Mouse (Mus musculus): ENCODE results near the gene Dop1b. TPM values are rescaled to one million over a fixed set of nuclear protein-coding genes. Genes with fewer than 3 reads are reported as not detected.
A peak's percentile ranks its signal among the peaks of the same experiment; 100 is the strongest.
"Not testable (repeated sequence)": the region's sequence is repeated elsewhere in the genome, so short reads cannot be mapped to it uniquely, and the experiment has no call there.

The Dop1b gene
- polyA plus RNA-seq (2014; fragmentation: Nextera tagmentation; extraction: Ambion mirVana) = 36.5 and 40.3 TPM in 2 replicates

DNA sequence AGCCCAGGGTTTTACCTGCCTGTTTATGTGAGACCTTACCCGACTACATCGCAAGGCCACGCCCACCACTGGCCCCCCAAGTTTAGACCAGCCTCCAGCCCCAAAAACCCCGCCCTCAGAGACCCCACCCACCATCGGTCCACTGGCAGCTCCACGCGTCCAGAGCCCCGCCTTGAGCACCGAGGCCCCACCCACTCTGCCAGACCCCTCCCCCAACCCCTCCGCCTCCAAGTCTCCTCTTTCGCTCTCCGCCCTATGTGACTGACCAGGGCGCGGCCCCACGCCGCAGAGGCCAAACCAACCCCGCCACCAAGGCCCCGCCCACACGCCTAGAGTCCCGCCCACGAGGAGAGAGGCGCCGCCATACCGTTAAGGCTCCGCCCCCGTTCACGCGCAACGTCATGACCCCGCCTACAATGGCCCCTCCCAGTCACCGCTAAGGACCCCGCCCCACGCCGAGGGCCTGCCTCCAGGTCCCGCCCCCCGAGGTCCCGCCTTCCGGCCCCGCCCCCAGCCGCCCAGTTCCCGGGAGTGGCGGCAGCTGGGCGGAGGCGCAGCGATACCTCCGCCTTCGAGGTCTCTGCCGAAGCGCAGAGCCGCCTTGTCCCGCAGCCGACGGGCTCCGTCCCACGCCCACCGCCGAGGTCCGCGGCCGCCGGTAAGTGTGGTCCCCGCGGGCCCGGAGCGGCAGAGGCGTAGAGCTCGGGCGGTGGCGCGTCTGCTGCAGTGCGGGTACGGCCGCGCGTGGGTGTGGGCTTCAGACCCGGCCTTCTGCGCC is at the start of gene Dop1b:
Dop1b (plus strand) TSS at position 494 of the 778 bp plus-strand sequence.
- H3K36me3 ChIP-seq (ENCODE audit: control insufficient read depth, insufficient read depth, low read length) = peaks cover 7% of the 10 kb centered on the region
- H3K27me3 ChIP-seq (ENCODE audit: control insufficient read depth, insufficient read depth, low read length) = peaks cover 7% of the 10 kb centered on the region
- DNase-seq (peak; percentile 99), ATAC-seq (ENCODE audit: low FRiP score, low TSS enrichment) (peak; percentile 92)
- under 1% methylated on average over 77 of the region's 77 CpGs for WGBS
- H3K4me2 ChIP-seq (ENCODE audit: low read length) = peak within 1 kb of the TSS; percentile 77
- H3K9ac ChIP-seq (replicated peaks; ENCODE audit: low read length) = peak within 1 kb of the TSS; percentile 90
- H3K4me3 ChIP-seq (replicated peaks; ENCODE audit: low read depth, low read length) = peak within 1 kb of the TSS; percentile 86
- H3K27ac ChIP-seq (replicated peaks; ENCODE audit: low read depth, low read length) = peak within 1 kb of the TSS; percentile 81
- H3K4me1 ChIP-seq (ENCODE audit: control insufficient read depth, insufficient read depth, low read length) = peaks cover 5% of the 10 kb centered on the region; the same call in 1 of the 2 replicates
- no peaks in the 10 kb centered on the region for H3K9me3 ChIP-seq (ENCODE audit: control insufficient read depth, low read length)

DNA sequence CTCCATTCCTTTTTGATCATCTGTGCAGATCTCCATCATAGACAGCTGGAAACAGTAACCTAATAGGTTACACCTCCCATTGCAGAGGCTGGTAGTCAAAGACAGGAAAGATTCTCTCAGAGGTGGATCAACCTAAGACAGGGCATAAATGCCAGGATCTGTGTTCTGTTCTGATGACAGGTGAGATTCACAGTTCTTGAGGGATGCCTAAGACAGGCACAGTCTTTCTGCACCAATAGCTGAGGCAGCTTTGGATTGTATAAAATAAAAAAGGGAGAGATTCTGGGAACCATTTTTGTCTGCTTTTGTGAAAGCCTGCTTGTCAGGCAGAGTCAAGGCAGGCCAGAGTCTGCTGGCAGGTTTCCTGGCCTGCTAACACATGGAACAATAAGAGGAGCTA is 43.7 kb upstream of the Dop1b start:
- H3K4me3 ChIP-seq (replicated peaks; ENCODE audit: low read depth, low read length) = no peak overlapping the region
- no peaks in the 10 kb centered on the region for H3K4me1 ChIP-seq (ENCODE audit: control insufficient read depth, insufficient read depth, low read length)
- H3K36me3 ChIP-seq (ENCODE audit: control insufficient read depth, insufficient read depth, low read length) = no peaks in the 10 kb centered on the region
- H3K4me2 ChIP-seq (ENCODE audit: low read length) = no peak overlapping the region
- no peak for ATAC-seq (ENCODE audit: low FRiP score, low TSS enrichment)
- no peak for DNase-seq
- no peak overlapping the region for H3K9ac ChIP-seq (replicated peaks; ENCODE audit: low read length)
- no peak overlapping the region for H3K27ac ChIP-seq (replicated peaks; ENCODE audit: low read depth, low read length)
- no peaks in the 10 kb centered on the region for H3K27me3 ChIP-seq (ENCODE audit: control insufficient read depth, insufficient read depth, low read length)
- peaks cover 17% of the 10 kb centered on the region for H3K9me3 ChIP-seq (ENCODE audit: control insufficient read depth, low read length)

DNA sequence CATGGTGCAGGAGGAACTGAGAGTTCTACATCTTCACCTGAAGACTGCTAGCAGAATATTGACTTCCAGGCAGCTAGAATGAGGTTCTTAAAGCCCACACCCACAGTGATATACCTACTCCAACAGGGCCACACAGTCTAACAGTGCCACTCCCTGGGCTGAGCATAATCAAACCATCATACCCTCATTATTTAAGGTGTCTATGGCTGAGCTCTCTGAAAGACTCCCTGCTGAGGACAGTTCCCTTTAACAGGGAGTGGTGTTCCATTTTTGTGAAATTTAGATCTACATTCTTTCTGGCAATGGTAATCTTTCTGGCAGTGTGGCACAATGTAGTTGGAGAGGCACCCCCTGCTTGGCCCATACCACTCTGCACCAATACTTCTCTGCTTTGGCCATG is 42.2 kb upstream of the Dop1b start:
- no peak for DNase-seq
- H3K27me3 ChIP-seq (ENCODE audit: control insufficient read depth, insufficient read depth, low read length) = no peaks in the 10 kb centered on the region
- ATAC-seq (ENCODE audit: low FRiP score, low TSS enrichment) = no peak
- H3K4me3 ChIP-seq (replicated peaks; ENCODE audit: low read depth, low read length) = no peak overlapping the region
- H3K27ac ChIP-seq (replicated peaks; ENCODE audit: low read depth, low read length) = no peak overlapping the region
- H3K4me1 ChIP-seq (ENCODE audit: control insufficient read depth, insufficient read depth, low read length) = no peaks in the 10 kb centered on the region
- H3K36me3 ChIP-seq (ENCODE audit: control insufficient read depth, insufficient read depth, low read length) = no peaks in the 10 kb centered on the region
- H3K9ac ChIP-seq (replicated peaks; ENCODE audit: low read length) = no peak overlapping the region
- peaks cover 14% of the 10 kb centered on the region for H3K9me3 ChIP-seq (ENCODE audit: control insufficient read depth, low read length)
- no peak overlapping the region for H3K4me2 ChIP-seq (ENCODE audit: low read length)

GRCm38 (mm10) chr16:93670466-93670865 is 41.2 kb upstream of the Dop1b start:
- not testable (repeated sequence) for H3K4me3 ChIP-seq (replicated peaks; ENCODE audit: low read depth, low read length); H3K27me3 ChIP-seq (ENCODE audit: control insufficient read depth, insufficient read depth, low read length); H3K4me1 ChIP-seq (ENCODE audit: control insufficient read depth, insufficient read depth, low read length); H3K27ac ChIP-seq (replicated peaks; ENCODE audit: low read depth, low read length); H3K9ac ChIP-seq (replicated peaks; ENCODE audit: low read length); ATAC-seq (ENCODE audit: low FRiP score, low TSS enrichment); H3K36me3 ChIP-seq (ENCODE audit: control insufficient read depth, insufficient read depth, low read length); DNase-seq; H3K4me2 ChIP-seq (ENCODE audit: low read length)
- WGBS = 43% methylated on average over 4 of the region's 4 CpGs
- peaks cover 14% of the 10 kb centered on the region for H3K9me3 ChIP-seq (ENCODE audit: control insufficient read depth, low read length)

GRCm38 (mm10) chr16:93671064-93671463 is 40.6 kb upstream of the Dop1b start:
- Histone ChIP-seq H3K4me2 (ENCODE audit: low read length) (no peak overlapping the region), H3K27me3 (ENCODE audit: control insufficient read depth, insufficient read depth, low read length) (no peaks in the 10 kb centered on the region), H3K4me3 (replicated peaks; ENCODE audit: low read depth, low read length) (no peak overlapping the region), H3K27ac (replicated peaks; ENCODE audit: low read depth, low read length) (no peak overlapping the region), H3K9ac (replicated peaks; ENCODE audit: low read length) (no peak overlapping the region), H3K9me3 (ENCODE audit: control insufficient read depth, low read length) (peaks cover 14% of the 10 kb centered on the region), H3K4me1 (ENCODE audit: control insufficient read depth, insufficient read depth, low read length) (no peaks in the 10 kb centered on the region), H3K36me3 (ENCODE audit: control insufficient read depth, insufficient read depth, low read length) (no peaks in the 10 kb centered on the region)
- WGBS = 94% methylated on average over 5 of the region's 5 CpGs
- no peak for DNase-seq
- no peak for ATAC-seq (ENCODE audit: low FRiP score, low TSS enrichment)

DNA sequence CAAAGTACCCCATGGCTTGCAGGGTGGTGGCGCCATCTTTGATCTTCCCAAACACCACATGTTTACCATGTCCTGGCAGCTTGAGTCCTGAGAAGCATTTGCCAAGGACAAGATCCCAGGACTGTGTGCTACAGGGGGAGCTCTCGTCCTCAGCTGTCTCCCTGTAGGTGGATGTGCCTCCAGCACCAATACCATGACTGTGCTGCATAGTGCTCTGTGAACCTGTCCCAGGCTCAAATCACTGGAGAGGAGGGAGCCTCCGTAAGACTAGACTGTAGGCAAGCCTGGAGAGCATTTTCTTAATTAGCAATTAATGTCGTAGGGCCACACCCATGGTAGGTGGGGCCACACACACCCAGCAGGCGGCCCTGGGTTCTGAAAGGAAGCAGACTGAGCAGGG is 35.3 kb upstream of the Dop1b start:
- Histone ChIP-seq H3K9me3 (ENCODE audit: control insufficient read depth, low read length) (no peaks in the 10 kb centered on the region), H3K9ac (replicated peaks; ENCODE audit: low read length) (no peak overlapping the region), H3K4me1 (ENCODE audit: control insufficient read depth, insufficient read depth, low read length) (no peaks in the 10 kb centered on the region), H3K27me3 (ENCODE audit: control insufficient read depth, insufficient read depth, low read length) (peaks cover 7% of the 10 kb centered on the region; the same call in 1 of the 2 replicates), H3K27ac (replicated peaks; ENCODE audit: low read depth, low read length) (no peak overlapping the region), H3K36me3 (ENCODE audit: control insufficient read depth, insufficient read depth, low read length) (no peaks in the 10 kb centered on the region), H3K4me3 (replicated peaks; ENCODE audit: low read depth, low read length) (no peak overlapping the region), H3K4me2 (ENCODE audit: low read length) (no peak overlapping the region)
- ATAC-seq (ENCODE audit: low FRiP score, low TSS enrichment) (no peak), DNase-seq (no peak)
- 77% methylated on average over 5 of the region's 5 CpGs for WGBS

- H3K4me3 ChIP-seq (replicated peaks; ENCODE audit: low read depth, low read length) = no peak overlapping the region
- no peak overlapping the region for H3K27ac ChIP-seq (replicated peaks; ENCODE audit: low read depth, low read length)
- WGBS = 87% methylated on average over 4 of the region's 4 CpGs
- H3K27me3 ChIP-seq (ENCODE audit: control insufficient read depth, insufficient read depth, low read length) = peaks cover 24% of the 10 kb centered on the region
- no peaks in the 10 kb centered on the region for H3K36me3 ChIP-seq (ENCODE audit: control insufficient read depth, insufficient read depth, low read length)
- no peak for ATAC-seq (ENCODE audit: low FRiP score, low TSS enrichment)
- DNase-seq = no peak
- peaks cover 2% of the 10 kb centered on the region; the same call in 1 of the 2 replicates for H3K4me1 ChIP-seq (ENCODE audit: control insufficient read depth, insufficient read depth, low read length)
- no peaks in the 10 kb centered on the region for H3K9me3 ChIP-seq (ENCODE audit: control insufficient read depth, low read length)
- no peak overlapping the region for H3K9ac ChIP-seq (replicated peaks; ENCODE audit: low read length)
- no peak overlapping the region for H3K4me2 ChIP-seq (ENCODE audit: low read length)
Measured at GRCm38 (mm10) chr16:93678206-93678605, 33.5 kb upstream of the Dop1b start.

DNA sequence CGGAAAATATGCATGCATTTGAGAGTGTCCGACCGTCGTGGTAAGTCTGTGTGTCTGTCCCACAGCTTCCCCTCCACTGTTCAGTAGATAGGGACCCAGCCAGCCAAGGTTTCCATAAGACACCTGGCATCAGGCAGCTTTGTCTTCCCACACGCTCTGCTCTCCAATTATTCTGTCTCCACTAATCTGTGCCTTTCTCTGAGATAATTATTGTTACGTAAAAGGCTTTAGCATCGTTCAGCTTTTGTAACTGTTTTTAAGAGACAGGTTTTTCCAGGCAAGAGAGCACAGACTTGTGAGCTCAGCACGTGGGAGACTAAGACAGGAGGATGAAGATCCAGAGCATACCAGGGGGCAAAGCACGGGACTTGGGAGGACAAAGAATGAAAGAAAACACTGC is 32.5 kb upstream of the Dop1b start:
- DNase-seq (no peak), ATAC-seq (ENCODE audit: low FRiP score, low TSS enrichment) (no peak)
- Histone ChIP-seq H3K9ac (replicated peaks; ENCODE audit: low read length) (no peak overlapping the region), H3K36me3 (ENCODE audit: control insufficient read depth, insufficient read depth, low read length) (no peaks in the 10 kb centered on the region), H3K27ac (replicated peaks; ENCODE audit: low read depth, low read length) (no peak overlapping the region), H3K9me3 (ENCODE audit: control insufficient read depth, low read length) (no peaks in the 10 kb centered on the region), H3K27me3 (ENCODE audit: control insufficient read depth, insufficient read depth, low read length) (peaks cover 34% of the 10 kb centered on the region), H3K4me2 (ENCODE audit: low read length) (no peak overlapping the region), H3K4me1 (ENCODE audit: control insufficient read depth, insufficient read depth, low read length) (peaks cover 4% of the 10 kb centered on the region; the same call in 1 of the 2 replicates), H3K4me3 (replicated peaks; ENCODE audit: low read depth, low read length) (no peak overlapping the region)
- 47% methylated on average over 9 of the region's 9 CpGs for WGBS

DNA sequence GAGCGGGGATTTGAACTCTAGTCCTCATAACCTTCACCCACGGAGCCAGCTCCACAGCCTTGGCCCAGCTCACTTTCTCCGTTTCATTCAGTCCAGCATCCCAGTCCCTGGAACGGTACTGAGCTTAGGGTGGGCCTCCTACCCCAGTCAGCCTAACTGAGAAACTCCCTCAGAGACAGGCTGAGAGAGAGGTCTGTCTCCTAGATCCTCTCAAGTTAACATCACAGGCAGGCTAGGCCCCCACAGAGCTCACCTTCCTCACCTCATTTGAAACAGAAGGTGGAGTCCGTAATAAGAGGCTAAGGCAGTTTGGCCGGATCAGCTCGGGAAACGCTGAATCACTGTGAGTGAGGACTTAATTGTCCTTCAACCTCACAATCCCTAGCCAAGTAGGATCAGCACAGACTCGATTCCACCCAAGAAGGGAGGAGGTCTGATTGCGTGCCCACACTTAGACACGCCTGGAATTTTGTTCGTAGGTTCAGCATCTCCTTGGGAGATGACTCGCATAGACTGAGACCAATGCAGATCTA is 29.5 kb upstream of the Dop1b start:
- no peak overlapping the region for H3K27ac ChIP-seq (replicated peaks; ENCODE audit: low read depth, low read length)
- ATAC-seq (ENCODE audit: low FRiP score, low TSS enrichment) (no peak), DNase-seq (peak; percentile 8)
- H3K9me3 ChIP-seq (ENCODE audit: control insufficient read depth, low read length) = no peaks in the 10 kb centered on the region
- no peaks in the 10 kb centered on the region for H3K36me3 ChIP-seq (ENCODE audit: control insufficient read depth, insufficient read depth, low read length)
- peaks cover 44% of the 10 kb centered on the region for H3K27me3 ChIP-seq (ENCODE audit: control insufficient read depth, insufficient read depth, low read length)
- WGBS = 25% methylated on average over 13 of the region's 13 CpGs
- H3K4me3 ChIP-seq (replicated peaks; ENCODE audit: low read depth, low read length) = peak overlapping the region; percentile 37; the same call in 1 of the 2 replicates
- H3K9ac ChIP-seq (replicated peaks; ENCODE audit: low read length) = no peak overlapping the region
- H3K4me1 ChIP-seq (ENCODE audit: control insufficient read depth, insufficient read depth, low read length) = peaks cover 4% of the 10 kb centered on the region; the same call in 1 of the 2 replicates
- peak overlapping the region; percentile 64 for H3K4me2 ChIP-seq (ENCODE audit: low read length)
